22 mouse cellular contexts compared by ENCODE assay signal in genomic region chr9:97686826-97687425, GRCm38 (mm10).
DNase-seq lines count a peak whose midpoint lies in the region; ATAC-seq and TF ChIP-seq lines count a peak whose summit lies in the region.
"Had no signal": no experiment of that assay in that cellular context is flagged by ENCODE, and none has a peak within 500 bp of the region (broad histone marks: within the 10 kb centered on the region; RNA-seq: fewer than 3 reads in every experiment).

No protein-coding gene starts in this region.

- no peak overlapping the region for H3K4me3 ChIP-seq in hindbrain, postnatal 0 days (ENCODE audit: low read length)
- H3K4me3 ChIP-seq in hindbrain, embryonic 10.5 days = no peak overlapping the region
- H3K4me3 ChIP-seq in midbrain, postnatal 0 days (ENCODE audit: low read depth, low read length) = no peak overlapping the region
- H3K4me3 ChIP-seq in midbrain, embryonic 10.5 days = no peak overlapping the region
- H3K4me3 ChIP-seq: embryonic facial prominence, embryonic 10.5 days; gastrocnemius, adult 2 months; heart, embryonic 10.5 days; limb, embryonic 13.5 days; liver, embryonic 12.5 days; midbrain, embryonic 13.5 days; stomach, embryonic 15.5 days had no signal

- WGBS in hindbrain, postnatal 0 days = 65% methylated on average over 4 of the region's 4 CpGs
- 82% methylated on average over 4 of the region's 4 CpGs for WGBS in hindbrain, embryonic 10.5 days
- WGBS in midbrain, postnatal 0 days = 85% methylated on average over 4 of the region's 4 CpGs
- WGBS in midbrain, embryonic 10.5 days = 89% methylated on average over 4 of the region's 4 CpGs

- TF ChIP-seq CTCF in hindbrain, postnatal 0 days (IDR thresholded peaks at IDR 0.05; ENCODE audit: low read depth) = no peak
- no peak for TF ChIP-seq CTCF in midbrain, postnatal 0 days (IDR thresholded peaks at IDR 0.05)

- no peak overlapping the region for H3K9ac ChIP-seq in hindbrain, postnatal 0 days (replicated peaks; ENCODE audit: low read length)
- H3K9ac ChIP-seq in midbrain, postnatal 0 days (replicated peaks; ENCODE audit: low read length, poor library complexity, severe bottlenecking) = no peak overlapping the region
- H3K9ac ChIP-seq: limb, embryonic 13.5 days; liver, embryonic 12.5 days; midbrain, embryonic 13.5 days; stomach, embryonic 15.5 days had no signal

- H3K4me1 ChIP-seq in hindbrain, postnatal 0 days (ENCODE audit: insufficient read depth, low read length) = no peaks in the 10 kb centered on the region
- no peaks in the 10 kb centered on the region for H3K4me1 ChIP-seq in hindbrain, embryonic 10.5 days (replicated peaks)
- H3K4me1 ChIP-seq in midbrain, postnatal 0 days (ENCODE audit: insufficient read depth, low read length) = no peaks in the 10 kb centered on the region
- H3K4me1 ChIP-seq in midbrain, embryonic 10.5 days = no peaks in the 10 kb centered on the region
- H3K4me1 ChIP-seq: heart, embryonic 10.5 days; liver, embryonic 12.5 days; midbrain, embryonic 13.5 days; stomach, embryonic 15.5 days had no signal

- no peaks in the 10 kb centered on the region for H3K36me3 ChIP-seq in hindbrain, postnatal 0 days (ENCODE audit: insufficient read depth, low read length)
- no peaks in the 10 kb centered on the region for H3K36me3 ChIP-seq in hindbrain, embryonic 10.5 days
- no peaks in the 10 kb centered on the region for H3K36me3 ChIP-seq in midbrain, postnatal 0 days (ENCODE audit: insufficient read depth, low read length)
- no peaks in the 10 kb centered on the region for H3K36me3 ChIP-seq in midbrain, embryonic 10.5 days
- H3K36me3 ChIP-seq: embryonic facial prominence, embryonic 10.5 days; heart, embryonic 10.5 days; limb, embryonic 13.5 days; liver, embryonic 12.5 days; midbrain, embryonic 13.5 days; stomach, embryonic 15.5 days had no signal

- ATAC-seq in hindbrain, postnatal 0 days = no peak
- ATAC-seq in midbrain, postnatal 0 days (ENCODE audit: low FRiP score) = no peak
- ATAC-seq: hindbrain, embryonic 16.5 days; intestine, embryonic 16.5 days; liver, embryonic 12.5 days; midbrain, embryonic 13.5 days; Patski had no signal

- DNase-seq in hindbrain, postnatal 0 days (ENCODE audit: low spot score) = peak; percentile 25
- DNase-seq in hindbrain, embryonic 10.5 days (ENCODE audit: low spot score) = no peak
- peak; percentile 30 for DNase-seq in midbrain, postnatal 0 days (ENCODE audit: low spot score)
- DNase-seq in midbrain, embryonic 10.5 days (ENCODE audit: low spot score) = no peak
- DNase-seq in cerebellum, postnatal 10 days = peak; percentile 51 to 58
- DNase-seq in right cerebral cortex, adult 2 months (ENCODE audit: low spot score in 2 of 2) = no peak
- DNase-seq in spleen, postnatal 14 days (ENCODE audit: low spot score in 2 of 2) = no peak
- no peak for DNase-seq in kidney, postnatal 36 days
- DNase-seq: adrenal gland, postnatal 36 days; gastrocnemius, adult 2 months; kidney, adult 9 months; kidney, postnatal 14 days; thymus, postnatal 4 days had no signal

- H3K4me2 ChIP-seq in hindbrain, postnatal 0 days (ENCODE audit: low read depth, low read length) = no peak overlapping the region
- no peak overlapping the region for H3K4me2 ChIP-seq in midbrain, postnatal 0 days (ENCODE audit: low read depth, low read length, poor library complexity, severe bottlenecking)
- H3K4me2 ChIP-seq: limb, embryonic 13.5 days; liver, embryonic 12.5 days; midbrain, embryonic 13.5 days; stomach, embryonic 15.5 days had no signal

- H3K9me3 ChIP-seq in hindbrain, postnatal 0 days (ENCODE audit: low read length) = no peaks in the 10 kb centered on the region
- no peaks in the 10 kb centered on the region for H3K9me3 ChIP-seq in hindbrain, embryonic 10.5 days
- H3K9me3 ChIP-seq in midbrain, postnatal 0 days (ENCODE audit: low read length) = no peaks in the 10 kb centered on the region
- no peaks in the 10 kb centered on the region for H3K9me3 ChIP-seq in midbrain, embryonic 10.5 days (replicated peaks)
- H3K9me3 ChIP-seq: embryonic facial prominence, embryonic 10.5 days; heart, embryonic 10.5 days; limb, embryonic 13.5 days; liver, embryonic 12.5 days; midbrain, embryonic 13.5 days; stomach, embryonic 15.5 days had no signal

- no peak overlapping the region for H3K27ac ChIP-seq in hindbrain, postnatal 0 days
- H3K27ac ChIP-seq in hindbrain, embryonic 10.5 days = no peak overlapping the region
- H3K27ac ChIP-seq in midbrain, postnatal 0 days (ENCODE audit: low read depth, low read length) = no peak overlapping the region
- no peak overlapping the region for H3K27ac ChIP-seq in midbrain, embryonic 10.5 days (replicated peaks)
- H3K27ac ChIP-seq: embryonic facial prominence, embryonic 10.5 days; gastrocnemius, adult 2 months; heart, embryonic 10.5 days; limb, embryonic 13.5 days; liver, embryonic 12.5 days; midbrain, embryonic 13.5 days; stomach, embryonic 15.5 days had no signal

- H3K27me3 ChIP-seq in hindbrain, postnatal 0 days (ENCODE audit: insufficient read depth, low read length) = no peaks in the 10 kb centered on the region
- H3K27me3 ChIP-seq in hindbrain, embryonic 10.5 days (ENCODE audit: insufficient read depth, poor library complexity, severe bottlenecking) = no peaks in the 10 kb centered on the region
- H3K27me3 ChIP-seq in midbrain, postnatal 0 days (ENCODE audit: insufficient read depth, low read length) = no peaks in the 10 kb centered on the region
- no peaks in the 10 kb centered on the region; the same call in 1 of the 2 replicates for H3K27me3 ChIP-seq in midbrain, embryonic 10.5 days (ENCODE audit: low read depth, poor library complexity, severe bottlenecking)
- H3K27me3 ChIP-seq: limb, embryonic 13.5 days; liver, embryonic 12.5 days; midbrain, embryonic 13.5 days; Patski; stomach, embryonic 15.5 days had no signal

Comparison
In these comparisons a context has a peak if more than half of its experiments do, and no peak if none do; other contexts are left out.
1. DNase-seq: peak in hindbrain, postnatal 0 days (single experiment), midbrain, postnatal 0 days (single experiment) and cerebellum, postnatal 10 days (2 of 2); none in hindbrain, embryonic 10.5 days (single experiment), midbrain, embryonic 10.5 days (single experiment), right cerebral cortex, adult 2 months (0 of 2), spleen, postnatal 14 days (0 of 2) and kidney, postnatal 36 days (0 of 2).